Mouse (Mus musculus) c-Kit-positive CD71-positive TER-119-positive erythroid progenitor cells, embryonic 14.5 days (primary cell): ENCODE measurements around the gene Epb41.
A peak's percentile ranks its signal among the peaks of the same experiment; 100 is the strongest.

Source experiments
- DNase-seq: peaks from one replicate; pipeline ENCODE4 v3.0.0-alpha.2; 2013; ENCODE audit warnings: low spot score

Gene Epb41

GRCm38 (mm10) chr4:132011619-132012018, 63.5 kb downstream of the Epb41 start:
- DNase-seq: no peak

DNA sequence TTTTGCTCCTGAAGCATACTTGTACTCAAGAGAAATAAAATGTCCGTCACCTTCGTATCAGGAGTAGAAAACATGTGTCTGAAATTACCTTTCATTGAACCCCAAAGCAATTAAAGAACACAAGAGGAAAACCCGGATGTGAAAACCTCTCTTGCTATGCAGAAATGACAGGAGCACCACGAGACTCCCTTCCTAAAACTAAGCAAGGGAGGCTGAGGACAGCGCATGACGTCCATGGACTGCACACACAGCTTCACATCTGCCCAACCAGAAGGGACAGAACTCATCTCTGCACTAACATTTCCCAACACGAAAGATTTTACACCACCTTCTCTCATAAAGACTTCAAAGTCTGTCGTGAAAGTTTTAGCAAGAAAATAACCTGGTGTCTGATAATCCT, 64.7 kb downstream of the Epb41 start:
- DNase-seq: no peak

GRCm38 (mm10) chr4:132008191-132008590, 66.9 kb downstream of the Epb41 start:
- DNase-seq: no peak

GRCm38 (mm10) chr4:132007123-132007522, 68.0 kb downstream of the Epb41 start:
- DNase-seq: no peak

GRCm38 (mm10) chr4:131998641-131999040, 76.5 kb downstream of the Epb41 start:
- DNase-seq: no peak

DNA sequence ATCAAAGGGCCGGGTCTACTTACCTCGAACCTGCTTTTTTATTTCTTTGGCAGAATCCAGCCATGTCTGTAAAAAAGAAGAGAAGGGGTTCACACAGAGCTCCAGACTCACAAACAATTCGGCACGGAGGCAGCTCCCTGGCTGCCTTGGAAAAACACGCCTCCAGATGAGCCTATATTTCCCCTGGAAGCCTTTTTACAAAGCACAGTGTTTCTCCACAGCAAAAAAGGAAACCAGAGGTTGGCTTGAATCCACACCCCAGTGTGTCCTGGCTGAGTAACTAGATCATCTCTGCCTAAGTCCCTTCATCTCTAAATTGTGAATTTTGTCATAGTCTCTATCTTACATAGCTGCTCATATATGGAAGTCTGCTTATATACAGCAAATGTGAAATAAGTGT, 77.6 kb downstream of the Epb41 start:
- DNase-seq: no peak

DNA sequence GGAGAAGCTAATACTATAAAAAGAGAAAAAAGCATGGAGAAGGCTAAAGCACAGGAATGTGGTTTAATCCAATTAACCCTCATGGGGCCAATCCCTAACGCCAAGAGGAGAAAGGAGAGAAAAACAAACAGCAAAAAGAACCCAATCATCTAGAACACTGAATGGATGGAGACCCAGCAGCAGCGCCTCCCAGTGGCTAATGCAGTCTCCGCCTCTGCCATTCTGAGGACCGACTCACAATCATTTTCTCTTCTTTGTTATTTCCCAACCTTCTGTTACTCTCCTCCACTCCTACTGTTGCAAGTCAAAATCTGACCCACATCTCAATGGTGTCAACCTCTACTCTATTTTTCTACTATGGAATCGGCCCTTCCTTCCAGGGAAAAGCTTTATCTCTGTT, 78.1 kb downstream of the Epb41 start:
- no peak for DNase-seq

- no peak for DNase-seq
Observed at GRCm38 (mm10) chr4:131993792-131994191, 81.3 kb downstream of the Epb41 start.

DNA sequence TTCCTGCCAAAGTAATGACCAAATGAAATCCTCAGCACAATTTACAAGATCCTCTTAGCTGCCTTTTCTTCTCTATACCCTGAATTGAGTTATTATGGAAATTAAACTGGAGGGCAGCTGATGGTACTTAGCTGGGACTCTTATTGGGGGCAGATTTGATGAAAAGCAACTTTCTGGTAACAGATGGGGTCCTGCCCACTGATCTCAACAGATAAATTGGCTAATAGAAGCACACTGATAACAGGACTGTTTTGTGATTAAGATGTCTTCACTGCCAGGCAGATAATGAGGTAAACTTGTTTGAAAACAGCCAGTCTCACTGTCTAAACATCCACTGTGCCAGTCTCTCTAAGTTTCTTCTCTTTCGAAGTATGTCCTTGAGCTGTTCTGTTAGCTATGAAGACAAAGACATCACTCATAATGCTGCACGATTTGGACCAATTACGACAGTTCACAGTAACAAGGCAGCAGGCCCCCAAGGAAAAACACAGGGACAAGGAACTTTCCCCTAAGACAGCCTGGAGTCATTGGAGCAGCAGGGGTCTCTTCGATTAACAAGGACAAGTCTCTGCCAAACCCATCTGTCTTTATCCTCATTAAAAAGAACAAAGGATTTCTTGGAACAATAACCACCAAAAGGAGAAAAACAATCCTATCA, 92.1 kb downstream of the Epb41 start:
- no peak for DNase-seq

DNA sequence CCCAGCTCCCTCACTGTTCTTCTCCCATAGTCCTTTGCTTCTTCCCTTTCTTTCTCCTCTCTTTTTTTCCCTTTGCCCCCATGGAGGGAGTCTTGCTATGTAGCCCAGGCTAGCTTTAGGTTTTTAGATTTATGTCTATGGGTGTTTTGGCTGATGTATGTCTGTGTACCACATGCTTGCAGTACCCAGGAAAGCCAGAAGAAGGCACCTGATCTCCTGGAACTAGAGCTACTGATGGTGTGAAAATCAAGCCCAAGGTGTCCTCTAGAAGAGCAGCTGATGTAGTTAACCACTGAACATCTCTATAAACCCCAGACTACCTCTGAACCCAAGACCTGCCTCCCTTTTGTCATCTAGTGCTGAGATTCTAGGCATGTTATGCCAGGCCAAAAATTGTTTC, 93.4 kb downstream of the Epb41 start:
- no peak for DNase-seq

- peak; percentile 78 for DNase-seq
Observed at GRCm38 (mm10) chr4:131977201-131977600, 97.9 kb downstream of the Epb41 start.

DNA sequence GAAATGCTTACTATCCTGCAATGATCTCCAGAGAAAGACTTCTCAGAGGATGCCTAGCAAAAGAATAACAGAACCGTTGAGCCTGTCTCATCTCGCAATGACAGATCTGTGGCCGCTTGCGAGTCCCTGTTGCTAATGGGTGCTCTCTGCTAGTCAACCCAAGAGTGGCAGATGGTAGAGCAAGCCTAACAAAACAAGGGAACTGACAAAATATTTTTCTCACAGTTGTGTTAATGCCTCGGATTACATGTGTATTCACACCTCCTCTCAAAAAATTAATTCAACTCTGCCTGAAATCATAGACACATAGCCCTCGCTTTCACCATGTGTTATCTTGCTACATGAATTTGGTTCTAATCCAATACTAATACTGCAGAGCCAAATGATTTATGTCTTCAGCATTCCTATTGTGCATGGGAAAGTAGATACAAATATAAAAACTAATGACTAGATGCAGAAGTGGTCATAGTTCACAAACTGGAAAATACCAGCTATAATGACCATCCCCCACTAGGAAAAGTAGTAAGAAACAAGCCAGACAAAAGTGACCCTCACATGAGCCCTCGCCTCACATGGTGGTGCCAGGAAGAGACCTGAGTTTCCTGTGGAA, 104.8 kb downstream of the Epb41 start:
- DNase-seq: no peak

DNA sequence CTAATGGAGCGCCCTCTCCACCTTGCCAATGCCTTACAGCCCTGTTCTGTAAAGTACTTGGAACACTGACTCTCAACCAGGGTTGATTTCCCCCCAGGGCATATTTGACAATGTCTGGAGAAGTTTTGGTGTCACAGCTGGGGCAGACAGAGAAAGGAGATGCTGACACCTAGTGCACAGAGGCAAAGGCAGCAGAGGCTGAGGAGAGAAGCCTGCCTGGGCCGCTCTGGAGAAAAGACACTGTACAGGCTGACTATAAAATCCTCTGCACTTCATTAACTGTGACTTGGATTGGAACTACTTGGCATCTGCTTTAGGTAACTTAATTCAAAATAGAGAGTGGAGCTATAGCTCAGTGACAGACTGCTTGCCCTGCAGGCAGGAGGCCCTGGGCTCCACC, 106.2 kb downstream of the Epb41 start:
- DNase-seq: no peak

DNA sequence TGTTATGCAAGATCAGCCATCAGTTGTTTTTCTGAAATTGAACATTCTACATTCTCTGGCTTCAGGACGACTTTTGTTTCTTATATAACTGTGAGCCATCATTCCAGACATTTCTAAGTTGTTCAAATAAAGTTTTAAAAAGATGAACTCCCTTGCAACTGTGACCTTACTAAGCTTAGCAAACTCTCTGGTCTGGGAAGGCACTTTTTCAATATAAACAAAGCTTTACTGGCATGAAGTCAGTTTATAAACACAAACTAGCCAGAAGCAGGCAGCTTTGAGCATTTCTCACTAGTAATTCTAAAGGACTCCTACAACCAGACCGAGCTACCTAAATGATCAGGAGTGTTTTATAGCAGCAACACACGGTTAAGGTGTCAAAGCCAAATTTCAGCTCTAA, 118.0 kb downstream of the Epb41 start:
- DNase-seq: no peak

GRCm38 (mm10) chr4:131950657-131951056, 124.5 kb downstream of the Epb41 start:
- DNase-seq: no peak

DNA sequence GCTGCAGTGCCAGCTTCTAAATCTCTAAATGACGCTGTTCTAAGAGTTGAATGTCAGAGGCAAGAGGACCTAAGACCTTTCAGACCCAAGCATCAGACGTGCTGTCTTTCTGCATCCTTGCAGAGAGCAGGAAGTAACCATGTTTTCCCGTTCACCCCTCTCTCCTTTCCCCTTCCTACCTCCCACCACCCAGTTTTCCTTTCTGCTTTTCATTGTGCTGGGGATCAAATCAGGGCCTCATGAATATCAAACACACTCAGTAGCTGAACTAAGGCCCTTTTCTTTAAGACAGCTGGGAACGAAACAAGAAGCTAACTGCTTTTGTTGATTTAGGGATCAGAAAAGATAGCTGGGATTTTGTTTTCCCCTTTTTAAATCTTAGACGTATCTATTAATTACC, 125.2 kb downstream of the Epb41 start:
- DNase-seq: no peak

DNA sequence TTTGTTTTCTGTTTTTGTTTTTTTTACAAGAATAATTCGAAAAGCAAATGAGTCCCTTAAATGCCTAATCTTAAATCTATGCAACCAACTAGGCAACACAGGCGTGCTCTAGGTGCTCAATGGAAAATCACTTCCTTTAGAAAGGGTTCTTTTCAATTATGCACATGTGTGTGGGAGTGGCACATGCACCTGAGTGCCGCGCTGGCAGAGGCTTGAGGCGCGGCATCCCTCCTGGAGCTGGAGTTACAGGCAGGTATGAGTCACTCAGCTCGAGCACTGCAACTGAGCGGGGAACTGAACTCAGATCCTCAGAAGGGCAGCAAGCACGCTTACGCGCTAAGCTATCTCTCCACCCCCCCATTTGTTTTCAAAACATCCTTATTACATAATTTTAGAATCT, 127.3 kb downstream of the Epb41 start:
- no peak for DNase-seq

GRCm38 (mm10) chr4:131940846-131941245, 134.3 kb downstream of the Epb41 start:
- DNase-seq: no peak

GRCm38 (mm10) chr4:131939459-131939858, 135.7 kb downstream of the Epb41 start:
- DNase-seq: no peak

GRCm38 (mm10) chr4:131929146-131929545, 146.0 kb downstream of the Epb41 start:
- DNase-seq: no peak

DNA sequence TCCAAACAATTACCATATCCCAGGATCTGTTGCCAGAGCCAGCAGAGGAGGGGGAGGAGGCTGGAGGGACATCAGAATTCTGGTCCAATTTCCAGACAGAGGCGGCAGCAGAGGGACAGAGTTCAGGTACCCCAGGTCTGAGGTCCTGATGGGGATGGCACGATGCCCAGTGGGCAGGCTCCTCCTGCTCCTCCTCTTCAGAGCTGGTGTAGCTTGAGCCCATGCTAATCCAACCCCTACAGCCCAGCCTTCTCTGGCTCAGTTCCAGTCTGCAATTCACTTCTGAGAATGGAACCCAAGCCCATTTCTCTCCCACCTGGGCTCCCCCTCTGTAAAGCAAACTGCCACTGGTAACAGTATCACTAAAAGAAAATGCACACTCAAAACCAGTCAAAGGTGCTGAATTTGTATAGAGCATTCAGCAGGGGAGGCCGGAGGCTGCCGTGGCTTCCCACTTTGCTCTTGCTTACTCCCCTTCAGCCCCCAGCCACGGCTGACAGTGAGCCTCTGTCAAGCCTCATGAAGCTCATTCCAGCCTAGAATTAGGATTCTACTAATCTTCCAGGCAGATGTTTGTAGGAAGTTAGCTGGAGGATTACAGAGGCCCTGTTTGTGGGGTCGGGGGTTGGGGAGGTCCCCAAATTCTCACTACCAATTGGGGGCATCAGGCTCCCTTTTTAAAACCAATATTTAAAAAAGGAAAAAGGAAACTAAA, 150.9 kb downstream of the Epb41 start:
- DNase-seq: no peak

DNA sequence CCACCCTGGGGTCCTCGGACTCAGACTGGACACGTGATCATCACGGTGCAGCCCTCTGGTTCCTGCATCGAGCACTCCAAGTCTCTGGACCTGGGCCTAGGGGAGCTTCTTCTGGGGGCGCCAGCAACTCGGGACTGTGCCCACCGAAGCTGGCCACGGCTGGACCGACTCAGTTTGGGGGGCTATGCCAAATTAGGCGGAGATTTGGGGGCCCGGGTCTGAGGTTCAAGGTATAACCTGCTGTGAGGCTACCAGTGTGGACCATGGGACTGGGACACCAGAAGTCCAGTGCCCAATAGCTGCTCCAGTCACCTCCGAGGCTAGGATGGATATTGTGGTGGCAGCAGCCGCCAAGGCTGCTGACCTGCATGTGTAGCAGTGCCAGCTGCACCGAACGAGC, 152.7 kb downstream of the Epb41 start:
- DNase-seq: no peak
